Mouse (Mus musculus) spleen, adult 18-20 months (tissue): Measurements from ENCODE around the gene Copz2.
A peak's percentile ranks its signal among the peaks of the same experiment; 100 is the strongest.
"Not testable (repeated sequence)": the region's sequence is repeated elsewhere in the genome, so short reads cannot be mapped to it uniquely, and the experiment has no call there.

Source experiments
- DNase-seq, 2 experiments: peaks; one replicate each; pipeline ENCODE4 v3.0.0; 2022; ENCODE audit warnings: mixed read lengths in 2 of 2

The Copz2 gene

DNA sequence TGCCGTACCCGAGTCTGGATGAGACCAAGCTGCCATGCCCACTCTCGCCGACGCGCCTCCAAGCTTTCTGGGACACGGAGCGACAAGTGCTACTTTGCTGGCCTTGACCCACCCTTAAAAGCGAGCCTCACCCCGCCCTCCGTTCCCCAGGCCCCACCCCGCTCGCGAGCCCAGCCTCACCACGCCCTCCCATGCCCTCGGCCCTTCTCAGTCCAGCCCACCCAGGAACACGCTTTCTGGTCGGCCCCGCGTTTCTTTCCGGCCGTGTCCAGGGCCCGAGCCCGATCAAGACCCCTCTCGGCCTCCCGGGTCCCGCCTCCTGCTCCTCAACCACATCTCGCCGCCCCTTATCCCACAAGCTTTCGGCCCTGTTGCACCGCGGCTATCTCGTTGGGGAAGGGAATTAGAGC, 20.3 kb upstream of the Copz2 start:
- DNase-seq: peak; percentile 78 to 83

DNA sequence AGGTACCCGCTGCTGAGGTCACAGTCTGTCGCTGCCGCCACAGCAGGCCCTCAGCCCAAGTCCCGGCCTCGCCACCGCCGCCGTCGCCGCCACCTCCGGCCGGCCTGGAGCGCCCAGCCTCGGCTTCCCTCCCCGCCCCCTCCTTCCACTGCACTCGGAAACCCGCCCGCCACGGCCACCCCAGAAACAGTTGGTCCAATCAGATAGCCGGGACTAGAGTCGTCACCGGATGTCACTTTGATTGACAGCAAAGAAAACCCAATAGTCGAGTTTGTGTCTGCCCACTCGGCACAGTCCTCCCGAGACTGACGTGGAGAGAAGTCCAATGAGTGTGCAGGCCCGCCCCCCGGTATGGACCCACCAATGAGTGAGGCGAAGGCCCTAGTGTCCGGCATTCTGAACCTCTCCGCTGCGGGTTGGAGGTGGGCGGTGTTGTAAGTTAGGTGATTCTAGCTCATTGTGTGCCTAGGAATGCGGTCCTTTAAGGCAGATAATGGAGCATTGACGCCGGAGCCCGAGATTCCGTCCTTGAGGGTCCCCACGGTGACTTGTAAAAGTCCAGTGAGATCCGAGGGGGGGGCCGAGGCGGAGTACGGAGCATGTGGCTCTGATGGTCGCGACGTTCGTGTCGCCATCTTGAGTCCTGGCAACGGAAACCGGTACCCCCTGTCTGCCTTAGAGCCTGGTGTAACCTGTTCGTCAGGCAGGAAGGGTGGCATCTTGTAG, 19.7 kb upstream of the Copz2 start, which contains the start of gene Nfe2l1:
Nfe2l1 (minus strand) TSS at position 156 of the 726 bp plus-strand sequence.
- peak; percentile 92 to 96 for DNase-seq

DNA sequence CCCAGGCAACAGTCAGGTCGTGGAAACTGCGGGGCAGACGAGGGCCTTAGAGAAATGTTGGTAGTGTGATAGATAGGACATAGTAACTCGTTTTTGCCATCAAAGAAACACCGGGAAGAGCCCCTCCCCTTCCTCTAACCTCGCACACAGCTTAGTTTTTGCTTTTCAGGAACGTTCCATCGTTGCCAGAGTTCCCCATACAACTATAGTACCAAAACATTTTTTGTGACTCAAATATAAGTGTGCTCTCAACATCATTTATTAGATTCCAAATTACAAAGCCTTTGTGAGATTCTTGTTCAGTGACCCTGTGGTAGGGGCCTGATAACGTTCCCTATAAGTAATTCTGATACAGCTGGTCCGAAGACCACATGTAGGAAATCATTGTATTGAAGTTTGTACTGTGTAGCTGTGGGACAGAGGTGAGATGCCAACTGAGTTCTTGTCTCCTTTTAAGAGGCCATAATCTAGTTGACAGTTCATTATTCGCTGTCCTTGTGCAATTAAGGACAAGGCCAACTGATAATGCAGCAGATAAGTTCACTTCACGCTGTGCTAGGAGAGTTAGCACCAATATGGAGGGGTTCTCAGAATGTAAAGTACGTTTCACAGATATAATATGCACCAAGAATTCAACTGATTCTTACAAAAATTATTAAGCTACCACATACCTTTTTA, 19.0 kb upstream of the Copz2 start:
- DNase-seq: no peak

DNA sequence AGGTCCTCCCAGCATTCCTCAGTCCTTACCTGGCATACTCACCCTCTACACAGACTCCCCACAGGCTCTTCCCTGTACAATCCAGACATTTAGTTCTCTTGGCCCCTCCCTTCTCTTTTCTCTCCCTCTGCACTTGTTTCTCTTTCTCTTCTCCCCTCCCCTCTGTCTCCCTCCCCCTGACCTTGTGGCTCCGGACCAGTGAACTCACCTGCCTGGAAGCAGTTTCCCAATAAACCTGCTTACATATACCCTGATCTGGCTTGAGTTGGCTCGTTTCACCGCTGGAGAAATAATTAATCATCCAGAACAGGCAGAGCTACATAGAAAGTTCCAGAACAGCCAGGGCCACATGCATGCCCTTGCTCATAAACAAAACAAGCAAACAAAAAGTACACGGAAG, 18.2 kb upstream of the Copz2 start:
- no peak for DNase-seq

DNA sequence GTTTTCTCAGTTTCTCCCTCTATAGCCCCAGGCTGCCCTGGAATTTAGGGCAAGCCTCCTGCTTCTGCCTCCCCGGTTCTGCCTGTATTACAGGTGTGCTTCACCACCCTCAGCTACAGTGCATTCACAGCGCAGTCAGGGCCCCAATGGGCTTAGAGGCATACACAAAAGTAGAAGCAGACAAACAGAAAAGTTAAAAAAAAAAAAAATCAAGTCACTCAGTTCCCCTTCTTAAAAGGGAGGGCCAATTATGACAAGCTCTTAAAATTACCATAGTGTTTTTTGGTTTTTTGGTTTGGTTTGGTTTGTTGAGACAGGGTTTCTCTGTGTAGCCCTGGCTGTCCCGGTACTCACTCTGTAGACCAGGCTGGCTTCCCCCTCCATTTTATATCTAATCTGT, 17.1 kb upstream of the Copz2 start:
- no peak for DNase-seq

DNA sequence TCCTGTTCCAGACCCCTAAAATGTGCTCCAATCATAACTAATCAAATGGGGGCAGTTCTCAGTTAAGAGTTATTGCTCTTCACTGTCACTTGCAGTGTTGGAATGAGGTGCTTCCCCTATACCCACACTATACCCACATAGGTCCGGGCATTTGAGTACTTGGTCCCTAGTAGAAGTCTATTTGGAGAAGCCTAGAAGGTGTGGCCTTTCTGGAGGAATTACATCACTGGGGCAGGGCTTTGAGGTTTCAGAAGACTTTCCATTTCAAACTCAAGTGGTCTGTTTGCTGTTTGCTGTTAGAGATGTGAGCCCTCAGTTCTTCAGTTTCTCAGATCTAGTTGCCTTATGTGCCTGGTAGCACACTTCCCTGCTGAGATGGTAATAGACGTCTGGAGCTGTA, 16.7 kb upstream of the Copz2 start:
- peak in 1 of 2 experiments; percentile 32 for DNase-seq

DNA sequence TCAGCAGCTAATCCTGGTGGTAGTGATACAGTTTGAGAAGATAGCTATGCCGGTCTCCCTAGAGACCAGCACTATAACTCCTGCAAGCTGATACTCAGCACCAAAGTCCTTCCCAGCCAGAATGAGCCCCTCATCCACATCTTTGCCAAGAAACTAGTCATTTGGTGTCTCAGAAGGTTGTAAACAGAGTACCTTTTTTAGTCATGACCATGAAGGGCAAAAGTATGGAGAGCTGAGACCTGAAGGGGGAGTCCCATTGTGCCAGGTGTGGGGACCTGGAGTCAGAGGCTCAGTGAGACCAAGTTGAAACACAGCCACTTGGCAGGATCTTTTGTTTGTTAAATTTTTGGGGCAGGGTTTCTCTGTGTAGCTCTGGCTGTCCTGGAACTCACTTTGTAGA, 15.5 kb upstream of the Copz2 start:
- no peak for DNase-seq

DNA sequence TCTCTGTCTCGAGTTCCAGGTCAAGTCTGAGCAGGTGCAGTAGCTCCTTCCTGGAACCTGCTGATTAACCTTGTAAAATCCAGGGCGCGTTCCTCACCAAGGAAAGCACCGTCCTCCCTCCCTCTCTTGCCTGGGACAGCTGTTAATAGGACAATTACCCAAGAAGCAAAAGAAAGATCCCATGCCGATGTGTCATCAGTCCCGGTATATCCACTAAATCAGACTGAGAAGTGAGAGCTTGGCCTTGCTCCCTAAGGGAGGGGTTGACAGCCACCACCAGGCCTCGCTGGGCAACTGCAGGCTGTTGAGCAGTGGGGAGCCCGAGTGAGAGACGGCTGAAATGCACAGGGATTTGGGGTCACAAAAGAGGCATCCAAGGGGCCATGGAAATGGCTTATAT, 12.4 kb upstream of the Copz2 start:
- no peak for DNase-seq

DNA sequence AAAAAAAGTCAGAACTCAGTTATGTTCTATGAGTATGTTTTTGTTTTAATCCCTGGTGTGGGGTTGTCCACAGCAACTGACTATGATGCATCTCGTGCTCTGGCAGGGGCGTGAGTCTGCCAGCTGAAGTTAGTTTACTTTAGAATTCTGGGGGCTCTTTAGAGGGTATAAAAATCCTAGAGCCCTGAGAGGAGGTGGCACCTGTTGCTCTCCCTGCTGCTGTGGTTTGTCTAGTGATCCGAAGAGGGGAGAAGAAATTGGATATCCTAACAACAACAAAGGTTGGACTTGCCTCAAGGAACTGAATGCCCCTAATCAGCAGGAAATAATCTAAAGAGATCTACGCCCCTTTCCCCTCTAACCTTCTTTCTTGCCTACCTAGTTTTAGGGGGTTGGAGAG, 11.3 kb upstream of the Copz2 start:
- no peak for DNase-seq

DNA sequence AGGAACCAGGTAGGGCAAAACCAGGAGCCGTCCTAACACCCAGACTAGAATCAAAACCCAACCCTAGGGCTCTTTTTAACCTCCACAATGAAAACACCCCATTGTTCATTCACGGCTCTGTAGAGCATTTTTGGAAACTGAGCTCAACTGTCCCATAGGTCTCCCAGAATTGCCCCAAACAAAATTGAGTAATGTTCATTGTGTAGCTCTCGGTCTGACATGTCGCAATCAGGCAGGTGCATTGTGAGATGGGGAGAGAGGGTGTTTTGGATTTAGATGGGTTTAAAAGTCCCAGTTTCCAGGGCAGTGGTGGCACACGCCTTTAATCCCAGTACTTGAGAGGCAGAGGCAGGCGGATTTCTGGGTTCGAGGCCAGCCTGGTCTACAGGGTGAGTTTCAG, 10.2 kb upstream of the Copz2 start:
- DNase-seq: no peak

DNA sequence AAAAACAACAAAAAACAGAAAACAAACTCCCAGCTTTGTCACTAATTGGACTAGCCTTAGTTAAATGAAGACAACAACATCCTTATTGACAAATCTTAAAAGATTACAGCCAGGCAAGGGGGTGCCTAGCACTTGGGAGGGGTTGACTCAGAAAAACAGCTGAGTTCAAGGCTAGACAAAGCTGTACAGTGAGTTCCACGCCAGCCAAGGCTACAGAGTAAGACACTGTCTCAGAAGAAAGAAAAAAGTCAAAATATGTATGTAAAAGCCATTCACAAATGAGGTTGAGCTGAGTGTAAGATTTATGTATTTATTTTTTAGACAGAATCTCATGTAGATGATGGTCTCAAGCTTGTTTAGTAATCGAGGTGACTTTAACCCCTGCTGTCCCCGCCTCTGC, 9.8 kb upstream of the Copz2 start:
- no peak for DNase-seq

DNA sequence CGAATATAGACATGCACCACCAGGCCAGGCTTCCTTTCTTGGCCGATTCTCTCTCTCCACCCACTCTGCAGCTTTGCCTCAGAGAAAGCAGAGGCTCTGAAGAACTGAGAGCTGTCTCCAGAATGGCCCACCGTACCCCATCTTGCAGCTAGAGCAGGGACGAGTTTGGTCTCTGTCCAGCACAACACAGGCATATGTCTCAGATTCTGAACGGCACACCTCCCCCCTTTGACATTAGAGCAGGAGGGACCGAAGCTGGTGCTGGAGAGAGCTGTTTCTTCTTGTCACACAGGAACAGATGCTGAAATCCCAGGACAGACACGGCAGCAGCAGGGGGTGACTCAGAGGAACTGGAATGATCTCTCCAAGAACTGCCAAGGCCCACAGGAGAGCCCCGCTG, 9.4 kb upstream of the Copz2 start:
- DNase-seq: no peak

DNA sequence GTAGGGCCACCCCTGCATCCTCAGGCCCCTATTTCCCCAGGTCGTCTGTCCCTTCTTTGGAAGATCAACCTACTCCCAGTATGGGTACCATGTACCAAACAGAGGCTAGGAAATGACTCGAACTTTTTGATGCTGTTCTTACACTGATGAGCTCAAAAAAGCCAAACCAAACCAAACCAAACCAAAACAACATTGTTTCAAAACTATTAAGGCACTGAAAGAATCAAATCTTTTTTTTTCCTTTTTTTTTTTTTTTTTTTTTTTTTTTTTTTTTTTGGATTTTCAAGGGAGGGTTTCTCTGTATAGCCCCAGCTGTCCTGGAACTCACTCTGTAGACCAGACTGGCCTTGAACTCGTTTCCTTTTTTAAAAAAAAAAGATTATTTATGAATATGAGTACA, 6.0 kb upstream of the Copz2 start:
- DNase-seq: no peak

DNA sequence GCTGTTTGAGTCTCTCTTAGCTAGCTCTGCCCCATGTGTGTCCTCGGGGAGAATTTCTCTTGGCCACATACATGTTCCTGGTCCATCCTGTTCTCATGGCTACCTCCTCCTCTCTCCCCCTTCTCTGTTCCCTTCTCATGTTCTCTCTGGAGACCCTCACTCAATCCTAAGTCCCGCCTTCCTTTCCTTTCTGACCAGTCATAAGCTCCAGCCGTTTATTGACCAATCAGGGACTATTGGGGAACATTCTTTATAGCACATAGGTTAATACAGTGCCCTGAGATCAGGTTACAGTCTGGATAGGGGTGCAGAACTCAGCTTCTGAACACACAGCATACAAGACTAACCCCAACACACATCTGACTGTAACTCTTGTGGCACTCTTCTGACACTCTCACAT, 2.4 kb upstream of the Copz2 start:
- DNase-seq: no peak

DNA sequence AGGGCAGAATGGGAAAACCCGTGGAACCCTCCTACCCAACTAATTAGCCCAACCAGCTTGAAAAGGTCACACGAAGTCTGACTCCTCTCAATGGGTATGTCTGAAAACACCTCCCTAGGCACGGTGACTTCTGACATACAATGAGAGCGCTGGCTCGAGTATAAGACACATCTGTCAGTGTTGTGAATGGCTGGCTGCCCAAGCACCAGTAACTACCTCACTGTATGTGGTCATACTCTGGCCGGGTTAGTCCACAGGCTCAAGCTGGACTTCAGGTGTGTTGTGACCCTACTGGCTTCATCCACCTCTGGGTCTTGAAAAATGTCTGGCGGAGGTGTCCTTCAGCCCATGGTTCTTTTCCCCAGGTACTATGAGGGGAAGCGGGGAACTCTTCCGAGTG, 976 bp upstream of the Copz2 start:
- no peak for DNase-seq

DNA sequence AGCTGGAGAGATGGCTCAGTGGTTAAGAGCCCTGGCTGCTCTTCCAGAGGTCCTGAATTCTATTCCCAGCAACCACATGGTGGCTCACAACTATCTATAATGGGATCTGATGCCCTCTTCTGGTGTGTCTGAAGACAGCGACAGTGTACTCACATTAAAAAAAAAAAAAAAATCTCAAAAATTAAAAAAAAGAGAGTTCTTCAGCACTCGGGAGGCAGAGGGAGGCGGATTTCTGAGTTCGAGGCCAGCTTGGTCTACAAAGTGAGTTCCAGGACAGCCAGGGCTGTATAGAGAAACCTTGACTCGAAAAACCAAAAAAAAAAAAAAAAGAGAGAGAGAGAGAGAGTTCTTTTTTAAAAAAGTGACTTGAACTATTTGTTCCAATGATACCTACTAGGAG, 525 bp upstream of the Copz2 start:
- DNase-seq: not testable (repeated sequence)

DNA sequence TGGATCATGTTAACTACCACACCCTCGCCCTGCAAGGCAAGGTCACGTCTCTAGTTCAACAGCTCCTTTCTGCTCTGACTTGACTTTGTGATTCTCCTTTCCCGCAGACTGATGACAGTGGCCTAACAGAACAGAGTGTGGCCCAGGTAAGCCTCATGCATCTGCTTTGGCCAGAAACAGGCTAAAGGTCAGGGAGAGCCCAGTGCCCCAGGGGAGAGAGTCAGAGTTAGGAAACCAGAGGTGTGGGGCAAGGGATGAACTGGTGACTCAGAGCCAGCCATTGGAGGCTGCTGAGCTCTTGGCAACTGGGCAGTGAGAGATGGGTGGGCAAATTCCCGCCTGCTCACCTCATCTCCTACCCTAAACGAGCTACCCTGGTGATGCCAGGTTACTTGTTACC, 7.8 kb downstream of the Copz2 start:
- no peak for DNase-seq

DNA sequence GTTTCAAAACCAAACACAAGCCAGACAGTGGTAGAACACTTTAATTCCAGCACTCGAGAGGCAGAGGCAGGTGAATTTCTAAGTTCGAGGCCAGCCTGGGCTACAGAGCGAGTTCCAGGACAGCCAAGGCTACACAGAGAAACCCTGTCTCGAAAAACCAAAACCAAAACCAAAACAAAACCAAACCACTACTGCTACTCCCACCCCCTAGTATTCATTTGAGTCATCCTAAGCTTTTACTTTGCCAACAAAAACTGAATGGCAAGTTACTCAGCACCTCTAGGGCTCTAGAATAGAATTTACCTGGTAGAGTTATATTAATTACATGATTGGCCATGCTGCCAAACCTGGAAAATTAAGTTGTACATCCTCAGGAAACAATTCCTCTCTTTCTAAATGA, 10.0 kb downstream of the Copz2 start:
- no peak for DNase-seq

DNA sequence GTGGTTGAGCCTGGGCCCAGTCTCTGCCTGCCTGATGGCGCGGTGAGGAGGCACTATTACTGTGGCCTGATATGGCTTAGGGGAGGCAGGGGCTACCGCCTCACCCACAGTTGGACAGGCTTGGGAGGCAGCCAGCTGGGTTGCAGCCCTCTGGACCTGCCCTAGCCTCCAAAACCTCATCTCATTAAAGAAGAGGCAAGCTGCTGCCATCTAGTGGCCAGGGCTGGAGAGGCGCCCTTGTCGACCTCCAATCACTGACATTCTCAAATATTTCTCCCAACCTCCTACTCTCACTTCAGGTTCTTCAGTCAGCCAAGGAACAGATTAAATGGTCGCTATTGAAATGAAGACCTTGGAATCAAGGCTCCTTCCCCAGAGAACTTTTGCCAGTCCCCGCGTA, 10.9 kb downstream of the Copz2 start:
- peak; percentile 43 to 72 for DNase-seq

DNA sequence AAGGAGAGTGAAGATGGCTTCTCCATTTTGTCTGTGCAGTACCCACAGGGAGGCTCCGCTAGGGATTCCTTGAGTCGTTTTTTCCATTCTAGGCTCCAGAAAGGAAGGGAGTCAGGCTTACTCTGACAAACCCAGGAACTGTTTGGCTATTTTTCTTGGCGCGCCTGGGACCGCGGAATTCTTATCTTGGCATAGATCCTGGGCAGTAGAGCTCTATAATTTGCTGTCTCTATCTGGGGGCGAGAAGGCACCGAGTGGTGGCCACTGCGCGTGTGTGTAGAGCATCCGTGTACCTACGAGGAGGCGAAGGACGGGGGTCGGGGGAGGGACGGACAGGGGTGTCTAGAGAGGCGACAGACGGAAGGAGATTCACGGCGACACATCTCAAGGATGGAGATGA, 11.8 kb downstream of the Copz2 start:
- DNase-seq: no peak

DNA sequence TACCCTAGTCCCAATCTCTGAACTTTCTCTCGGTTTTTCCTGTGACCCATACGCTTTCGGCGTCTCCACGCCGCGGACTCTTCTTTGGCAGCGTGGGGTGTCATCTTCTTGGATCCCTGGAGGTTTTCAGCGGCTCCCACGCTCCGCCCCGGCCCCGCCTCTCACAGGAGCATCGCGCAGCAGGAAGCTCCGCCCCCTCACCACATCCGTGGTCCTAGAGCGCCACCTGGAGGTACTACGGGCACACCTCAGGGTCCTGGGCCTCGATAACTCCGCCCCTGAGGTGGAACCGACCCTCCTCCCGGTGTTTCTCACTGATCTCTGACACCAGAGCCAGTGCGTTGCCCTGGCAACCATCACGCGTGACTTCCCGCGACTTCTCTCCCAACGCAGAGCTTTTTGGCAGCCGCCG, 12.2 kb downstream of the Copz2 start:
- peak; percentile 85 to 98 for DNase-seq

DNA sequence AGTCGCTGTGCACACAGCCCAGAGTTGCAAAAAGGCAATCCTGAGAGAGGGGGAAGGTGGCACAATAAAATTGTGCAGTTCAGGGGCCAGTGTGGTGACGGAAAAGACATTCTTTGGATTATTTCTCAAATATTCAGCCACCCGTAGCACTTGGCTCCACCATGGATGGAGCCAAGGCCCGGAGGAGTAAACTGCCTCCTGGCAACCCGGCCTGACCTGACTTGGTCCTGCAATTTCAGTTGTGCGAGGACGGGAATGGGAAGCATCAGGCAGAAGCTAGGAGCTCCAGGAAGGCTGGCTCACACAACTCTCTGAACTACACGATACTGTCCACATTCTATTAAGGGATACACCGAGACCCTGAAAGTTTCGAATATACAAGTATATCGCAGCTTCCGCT, 12.9 kb downstream of the Copz2 start:
- DNase-seq: no peak

DNA sequence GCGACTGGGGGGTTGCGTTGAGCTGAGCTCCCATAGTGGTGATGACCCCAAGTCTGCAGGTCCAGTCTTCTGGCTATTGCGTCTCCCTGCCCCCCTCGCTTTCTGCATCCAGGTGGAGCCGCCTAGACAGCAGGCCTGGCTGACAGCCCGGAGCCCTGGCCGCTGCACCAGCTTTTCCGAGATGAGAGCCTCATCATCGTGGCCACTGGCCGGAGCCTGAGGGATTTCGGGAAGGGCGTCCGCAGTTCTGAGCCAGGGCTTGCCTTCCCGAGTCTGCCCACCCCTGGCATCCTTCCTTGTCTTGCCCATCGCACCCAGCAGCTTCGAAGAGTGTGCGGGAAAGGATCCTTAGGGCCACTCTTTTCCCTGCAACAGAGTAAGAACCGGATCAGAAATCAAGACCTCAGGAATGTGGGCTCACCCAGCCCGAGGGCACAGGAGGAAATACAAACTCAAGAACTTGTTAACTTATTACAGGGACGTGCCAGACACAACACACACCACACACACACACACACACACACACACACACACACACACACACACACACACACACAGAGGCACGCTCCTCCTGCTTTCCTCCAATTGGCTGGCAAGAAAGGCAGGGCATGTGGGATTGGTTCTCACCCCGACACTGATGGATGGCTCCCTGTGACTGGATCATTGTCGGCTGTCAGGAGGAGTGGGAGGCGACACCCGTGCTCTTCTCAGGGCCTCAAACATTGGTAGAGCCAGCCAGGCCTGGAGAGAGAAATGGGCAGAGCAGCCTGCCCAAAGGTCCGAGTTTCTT, 13.7 kb downstream of the Copz2 start:
- no peak for DNase-seq

DNA sequence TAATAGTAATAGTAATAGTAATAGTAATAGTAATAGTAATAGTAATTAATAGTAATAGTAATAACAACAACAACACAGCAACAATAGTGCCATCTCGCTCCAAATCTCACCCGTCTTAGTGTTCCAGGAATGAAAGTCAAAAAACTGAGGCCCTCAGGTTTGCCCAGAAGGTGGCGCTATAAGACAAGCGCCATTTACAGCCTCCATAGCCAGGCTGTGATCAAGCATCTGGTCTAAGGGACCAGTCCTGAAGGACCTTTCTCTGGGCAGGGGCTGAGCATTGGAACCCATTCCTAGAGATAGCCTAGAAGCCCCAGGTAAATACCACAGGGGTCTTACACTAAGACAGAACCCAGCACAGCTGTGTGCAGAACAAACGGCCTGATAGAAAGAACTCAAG, 17.5 kb downstream of the Copz2 start:
- peak in 1 of 2 experiments; percentile 47 for DNase-seq
